Mouse (Mus musculus) layer of hippocampus, adult 11-12 months (tissue): ENCODE data around the gene Itgb1bp1.

Source experiments
- DNase-seq: peaks from one replicate; pipeline ENCODE4 v3.0.0; 2022; ENCODE audit warnings: low spot score

The Itgb1bp1 gene

DNA sequence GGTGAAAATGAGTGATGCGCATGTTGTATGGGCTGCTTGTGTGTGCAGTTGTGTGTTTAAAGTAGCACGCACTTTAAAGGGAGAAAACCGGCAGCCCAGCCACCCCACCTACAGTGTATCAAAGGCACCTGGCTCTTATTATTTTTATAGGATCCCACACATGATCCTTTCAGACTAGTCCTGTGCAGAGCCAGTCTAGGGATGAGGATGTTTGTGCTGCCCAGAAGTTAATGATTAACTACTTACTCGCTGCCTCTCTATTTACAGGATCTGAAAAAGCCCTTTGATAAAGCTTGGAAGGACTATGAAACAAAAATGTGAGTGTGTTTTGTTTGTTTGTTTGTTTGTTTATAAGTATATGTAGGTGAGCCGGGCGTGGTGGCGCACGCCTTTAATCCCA, 85.5 kb downstream of the Itgb1bp1 start:
- DNase-seq, result no peak

DNA sequence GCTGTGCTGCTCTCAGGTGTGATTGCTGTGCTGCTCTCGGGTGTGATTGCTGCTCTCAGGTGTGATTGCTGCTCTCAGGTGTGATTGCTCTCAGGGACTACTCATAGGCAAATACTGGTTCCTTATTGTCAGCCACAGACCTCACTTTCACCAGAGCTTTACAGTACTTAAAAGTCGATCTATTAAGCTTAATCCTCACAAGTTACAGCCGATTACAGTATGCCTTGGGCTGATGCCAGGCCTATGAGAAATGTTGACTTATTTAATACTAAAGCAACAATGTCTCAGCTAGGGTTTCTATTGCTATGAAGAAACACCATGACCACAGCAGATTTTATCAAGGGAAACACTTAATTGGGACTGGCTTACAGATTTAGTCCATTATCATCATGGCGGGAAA, 89.7 kb downstream of the Itgb1bp1 start:
- no peak for DNase-seq

DNA sequence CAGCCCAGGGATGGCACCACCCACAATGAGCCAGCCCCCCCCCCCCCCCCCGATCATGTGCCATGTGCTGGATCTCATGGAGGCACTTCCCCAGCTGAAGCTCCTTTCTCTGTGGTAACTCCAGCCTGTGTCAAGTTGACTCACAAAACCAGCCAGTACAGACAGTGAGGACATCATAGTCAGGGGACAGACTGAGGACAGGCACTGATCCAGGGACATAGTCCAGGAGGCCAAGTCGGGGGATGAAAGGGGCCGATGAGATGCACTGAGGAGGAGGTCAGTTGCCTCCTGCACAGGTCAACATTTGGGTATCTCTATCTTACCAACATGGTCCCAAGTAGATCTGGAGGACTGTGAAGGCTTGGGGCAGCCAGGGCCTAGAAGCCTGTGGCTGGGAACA, 90.6 kb downstream of the Itgb1bp1 start:
- no peak for DNase-seq

DNA sequence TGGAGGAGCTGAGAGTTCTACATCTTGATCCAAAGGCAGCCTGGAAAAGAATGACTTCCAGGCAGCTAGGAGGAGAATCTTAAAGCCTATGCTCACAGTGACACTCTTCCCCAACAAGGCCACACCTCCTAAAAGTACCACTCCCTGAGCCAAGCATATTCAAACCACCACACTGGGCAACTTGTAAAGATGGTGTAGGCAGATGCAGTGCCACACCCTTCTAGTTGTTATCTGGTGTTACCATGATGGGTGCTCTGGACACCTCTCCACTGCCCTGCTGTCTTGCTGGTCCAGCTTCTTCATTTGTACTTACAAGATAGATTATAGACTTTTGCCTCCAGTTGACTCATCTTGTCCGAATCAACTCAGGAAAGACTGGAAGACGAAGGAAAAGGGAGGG, 94.5 kb downstream of the Itgb1bp1 start:
- no peak for DNase-seq
